Mouse (Mus musculus): ENCODE data around the gene Rab22a.
"Not testable (repeated sequence)": the region's sequence is repeated elsewhere in the genome, so short reads cannot be mapped to it uniquely, and the experiment has no call there.

Rab22a gene

GRCm38 (mm10) chr2:173659057-173659925 is at the start of gene Rab22a:
Rab22a (plus strand) TSS chr2:173659760.
- DNase-seq: peak; percentile 99

- DNase-seq: no peak
These were observed 44.0 kb upstream of the Rab22a start for GRCm38 (mm10) chr2:173615378-173616081.

- DNase-seq: no peak
These were observed 43.4 kb upstream of the Rab22a start for GRCm38 (mm10) chr2:173616156-173616555.

GRCm38 (mm10) chr2:173619132-173619531 is 40.4 kb upstream of the Rab22a start:
- DNase-seq: no peak

GRCm38 (mm10) chr2:173620645-173621044 is 38.9 kb upstream of the Rab22a start:
- no peak for DNase-seq

GRCm38 (mm10) chr2:173622173-173622601 is 37.4 kb upstream of the Rab22a start:
- peak; percentile 18 for DNase-seq

- DNase-seq: no peak
These were observed 34.9 kb upstream of the Rab22a start for GRCm38 (mm10) chr2:173624667-173625066.

GRCm38 (mm10) chr2:173625786-173626185 is 33.8 kb upstream of the Rab22a start:
- no peak for DNase-seq

- DNase-seq: not testable (repeated sequence)
These were observed 25.5 kb upstream of the Rab22a start for GRCm38 (mm10) chr2:173634106-173634505.

- DNase-seq: no peak
These were observed 18.2 kb upstream of the Rab22a start for GRCm38 (mm10) chr2:173641370-173641769.

GRCm38 (mm10) chr2:173642262-173642999 is 17.1 kb upstream of the Rab22a start:
- no peak for DNase-seq

- no peak for DNase-seq
These were observed 12.2 kb upstream of the Rab22a start for GRCm38 (mm10) chr2:173647197-173647911.

- no peak for DNase-seq
These were observed 9.8 kb upstream of the Rab22a start for GRCm38 (mm10) chr2:173649762-173650161.

GRCm38 (mm10) chr2:173653526-173653925 is 6.0 kb upstream of the Rab22a start:
- DNase-seq: no peak

GRCm38 (mm10) chr2:173657736-173658135 is 1.8 kb upstream of the Rab22a start:
- peak; percentile 13 for DNase-seq

GRCm38 (mm10) chr2:173658517-173658916 is 1.0 kb upstream of the Rab22a start:
- DNase-seq: no peak

- DNase-seq: peak; percentile 67
These were observed 545 bp downstream of the Rab22a start for GRCm38 (mm10) chr2:173659926-173660684.

GRCm38 (mm10) chr2:173662255-173662950 is 2.8 kb downstream of the Rab22a start:
- DNase-seq: no peak

GRCm38 (mm10) chr2:173664736-173665135 is 5.2 kb downstream of the Rab22a start:
- DNase-seq: no peak

- DNase-seq: no peak
These were observed 5.7 kb downstream of the Rab22a start for GRCm38 (mm10) chr2:173665271-173665670.

GRCm38 (mm10) chr2:173666876-173667275 is 7.3 kb downstream of the Rab22a start:
- no peak for DNase-seq
